Mouse (Mus musculus): ENCODE measurements around the gene Tuba1c.
"Not testable (repeated sequence)": the region's sequence is repeated elsewhere in the genome, so short reads cannot be mapped to it uniquely, and the experiment has no call there.

Gene Tuba1c

DNA sequence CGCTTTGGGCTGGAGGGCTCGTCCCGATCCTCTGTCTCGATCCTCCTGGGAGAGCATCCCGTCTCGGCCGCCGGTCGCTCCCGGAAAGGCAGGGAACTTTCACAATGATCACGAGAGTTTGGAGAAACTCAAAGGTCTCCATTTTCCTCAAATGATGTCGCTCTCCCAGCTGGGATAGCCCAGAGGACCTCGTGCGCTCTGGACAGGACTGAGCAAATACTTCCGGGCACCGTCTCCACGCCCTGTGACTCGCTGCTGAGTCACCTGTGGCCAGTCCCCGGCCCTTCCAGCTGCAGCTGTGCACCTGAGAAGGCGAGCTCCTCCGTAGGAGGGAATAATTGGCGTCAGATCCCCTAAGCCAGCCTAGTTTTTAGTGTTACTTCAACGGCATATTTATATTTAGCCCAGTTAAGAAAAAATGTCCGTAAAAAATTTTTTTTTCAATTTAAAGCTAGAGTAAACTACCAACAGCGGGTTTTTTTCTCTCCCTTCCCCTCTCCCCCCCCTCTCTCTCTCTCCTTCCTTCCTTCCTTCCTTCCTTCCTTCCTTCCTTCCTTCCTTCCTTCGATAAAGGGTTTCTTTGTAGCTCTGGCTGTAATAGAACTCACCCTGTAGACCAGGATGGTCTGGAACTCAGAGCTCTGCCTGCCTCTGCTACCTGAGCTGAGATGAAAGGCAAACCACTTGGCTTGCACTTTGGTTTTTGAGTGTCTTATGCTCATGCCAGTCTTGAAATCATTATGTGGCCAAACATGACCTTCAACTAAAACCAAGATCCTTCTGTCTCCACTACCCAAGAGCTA, 1.1 kb downstream of the Tuba1c start:
- peak in 1 of 2 experiments; percentile 38 for DNase-seq (ENCODE audit: low spot score in 2 of 2)

DNA sequence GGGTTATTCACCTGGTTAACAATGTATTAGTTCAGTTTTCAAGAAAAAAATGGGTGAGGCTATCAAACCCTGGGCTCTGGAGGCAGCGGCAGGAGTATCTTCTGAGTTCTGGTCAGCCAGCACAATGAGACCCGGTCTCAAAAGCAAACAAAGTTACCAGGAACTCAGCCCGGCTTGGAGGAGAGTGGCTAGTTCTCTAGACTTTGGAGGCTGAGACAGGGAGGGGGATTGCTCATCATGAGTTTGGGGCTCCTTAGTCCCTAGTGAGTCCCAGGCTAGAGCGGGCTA, 1.6 kb downstream of the Tuba1c start:
- no peak for DNase-seq (ENCODE audit: low spot score in 2 of 2)

- no peak for DNase-seq (ENCODE audit: low spot score in 2 of 2)
Measured at GRCm38 (mm10) chr15:99032041-99032725, 2.5 kb downstream of the Tuba1c start.

DNA sequence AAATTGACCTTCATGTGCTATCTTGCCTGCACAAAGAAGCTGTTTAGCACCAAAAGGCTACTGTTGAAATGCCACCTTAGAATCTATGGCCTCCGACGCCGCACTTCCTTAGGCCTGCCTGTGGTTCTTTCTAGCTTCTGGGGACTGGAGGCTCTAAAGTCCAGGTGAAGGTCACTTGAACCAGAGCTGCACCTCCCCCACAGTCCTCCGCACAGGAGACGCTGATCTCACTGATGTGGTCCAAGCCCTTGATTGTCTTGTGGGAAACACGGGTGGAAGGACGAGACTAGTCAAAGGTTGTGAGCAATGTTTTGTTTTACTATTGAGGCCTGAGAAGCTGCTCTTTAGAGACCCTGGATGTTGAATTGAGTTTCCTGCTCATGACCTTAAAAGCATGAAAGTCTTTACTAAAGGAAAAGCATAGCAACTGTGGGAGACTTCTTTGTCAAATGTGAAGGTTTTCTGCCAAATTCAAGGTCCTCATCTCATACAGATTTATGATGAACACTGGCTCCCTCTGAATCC, 3.1 kb downstream of the Tuba1c start:
- no peak for DNase-seq (ENCODE audit: low spot score in 2 of 2)

GRCm38 (mm10) chr15:99033498-99034270, 4.0 kb downstream of the Tuba1c start:
- DNase-seq (ENCODE audit: low spot score in 2 of 2), result no peak

DNA sequence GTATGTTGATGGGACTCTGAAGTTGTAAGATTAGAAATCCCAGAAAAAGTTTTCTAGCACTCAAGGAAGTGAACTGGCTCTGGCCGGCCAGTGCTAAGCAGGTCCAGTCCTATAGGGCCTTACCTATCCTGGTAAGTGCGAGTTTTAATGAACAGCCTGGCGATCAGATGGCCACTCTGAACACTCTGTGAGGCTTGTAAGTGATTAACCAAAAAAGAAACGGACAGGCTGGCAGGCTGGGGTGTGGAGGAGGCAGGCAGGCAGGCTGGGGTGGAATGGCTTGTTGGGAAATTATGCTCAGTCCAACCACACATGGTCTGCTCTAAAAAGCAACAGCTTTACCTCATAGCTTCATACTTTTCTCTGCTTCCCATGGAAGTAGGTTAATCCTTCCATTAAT, 5.7 kb downstream of the Tuba1c start:
- no peak for DNase-seq (ENCODE audit: low spot score in 2 of 2)

GRCm38 (mm10) chr15:99036249-99036905, 6.7 kb downstream of the Tuba1c start:
- peak; percentile 42 to 47 for DNase-seq (ENCODE audit: low spot score in 2 of 2)

- DNase-seq (ENCODE audit: low spot score in 2 of 2), result no peak
Measured at GRCm38 (mm10) chr15:99038025-99038424, 8.3 kb downstream of the Tuba1c start.

GRCm38 (mm10) chr15:99038797-99039196, 9.1 kb downstream of the Tuba1c start:
- DNase-seq (ENCODE audit: low spot score in 2 of 2), result no peak

- DNase-seq (ENCODE audit: low spot score in 2 of 2), result no peak
Measured at GRCm38 (mm10) chr15:99039306-99039705, 9.6 kb downstream of the Tuba1c start.

DNA sequence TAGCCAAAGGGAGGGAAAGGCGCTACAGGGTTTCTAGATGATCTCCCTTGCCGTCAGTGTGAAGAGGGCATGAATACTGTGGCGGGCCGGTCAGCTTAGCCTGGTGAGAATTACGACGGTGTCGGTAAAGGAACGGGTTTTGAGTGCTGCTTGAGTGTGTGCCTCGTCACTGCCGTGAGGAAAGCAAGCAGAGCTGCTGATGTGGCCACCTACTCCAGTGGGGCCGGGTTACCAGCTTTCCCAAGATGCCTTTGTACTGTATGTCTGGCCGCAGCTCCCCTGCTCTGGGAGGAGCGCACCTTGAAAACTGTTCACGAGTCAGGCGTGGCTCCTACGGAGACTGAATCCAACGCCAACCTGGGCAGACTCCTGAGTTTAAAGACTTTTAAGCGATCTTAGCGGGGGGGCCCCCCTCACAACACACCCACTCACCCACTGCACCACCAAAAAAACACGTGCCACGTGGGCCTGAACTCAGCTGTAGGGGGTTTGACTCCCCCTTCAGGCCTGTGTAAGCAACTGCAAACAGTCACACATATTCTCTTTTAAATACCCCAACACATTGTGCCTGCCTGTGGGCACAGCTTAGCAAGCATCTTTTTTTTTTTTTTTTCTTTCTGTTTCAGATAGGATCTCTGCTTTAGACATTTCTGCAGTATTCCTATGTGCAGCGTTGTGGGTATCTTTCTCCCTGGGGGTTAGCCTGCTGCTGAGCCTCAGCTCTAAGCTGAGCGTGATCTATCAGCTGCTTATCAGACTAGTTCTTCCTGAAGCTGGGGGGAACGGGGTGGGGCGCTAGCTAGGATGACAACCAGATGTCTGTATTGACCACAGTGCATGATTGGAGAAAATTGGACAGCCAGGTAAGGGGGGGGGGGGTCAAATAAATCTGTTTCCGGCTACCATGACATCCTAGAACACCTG, 10.6 kb downstream of the Tuba1c start:
- no peak for DNase-seq (ENCODE audit: low spot score in 2 of 2)

DNA sequence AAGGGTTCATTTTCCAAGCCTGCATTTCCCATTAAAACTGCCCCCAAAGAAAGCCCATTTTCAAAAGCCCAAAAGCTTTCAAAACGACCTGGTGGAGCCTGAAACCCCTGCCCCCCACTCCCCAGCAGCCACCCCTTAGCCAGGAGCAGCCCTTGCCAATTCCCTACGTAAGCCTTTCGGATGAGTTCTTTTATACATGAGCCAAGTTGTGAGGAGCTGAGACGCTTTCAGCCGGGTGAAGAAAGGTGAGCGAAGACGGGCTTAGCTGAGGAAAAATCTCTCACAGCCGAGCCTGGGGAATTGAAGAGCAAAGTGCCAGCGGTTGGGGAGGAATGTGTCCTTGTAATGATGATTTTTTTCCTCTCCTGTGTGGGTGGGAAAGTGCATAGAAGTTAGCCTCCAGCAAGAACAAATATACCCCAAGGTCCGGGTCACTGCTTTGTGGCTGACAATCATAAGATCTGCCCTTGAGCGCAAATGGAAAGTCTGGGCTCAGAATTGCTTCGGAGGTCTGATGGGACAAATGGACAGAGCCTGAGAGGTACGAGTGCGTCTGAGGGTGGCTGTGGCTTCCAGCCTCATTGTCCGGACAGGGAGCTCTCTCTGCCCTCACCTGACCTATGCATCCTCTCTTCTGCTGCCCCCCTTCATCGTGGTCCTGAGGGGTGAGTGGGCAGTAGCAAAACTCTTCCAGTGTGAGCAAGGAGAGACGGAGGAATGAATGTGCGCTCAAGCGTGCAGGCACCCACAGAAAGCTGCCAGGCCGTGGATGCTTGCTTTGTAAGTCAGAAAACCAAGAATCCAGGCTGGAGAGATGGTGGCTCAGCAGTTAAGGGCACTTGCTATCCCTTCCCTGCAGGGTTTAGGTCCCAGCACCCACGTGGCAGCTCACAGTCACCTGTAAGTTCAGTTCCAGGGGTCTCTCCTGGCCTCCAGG, 11.5 kb downstream of the Tuba1c start:
- DNase-seq (ENCODE audit: low spot score in 2 of 2), result no peak

DNA sequence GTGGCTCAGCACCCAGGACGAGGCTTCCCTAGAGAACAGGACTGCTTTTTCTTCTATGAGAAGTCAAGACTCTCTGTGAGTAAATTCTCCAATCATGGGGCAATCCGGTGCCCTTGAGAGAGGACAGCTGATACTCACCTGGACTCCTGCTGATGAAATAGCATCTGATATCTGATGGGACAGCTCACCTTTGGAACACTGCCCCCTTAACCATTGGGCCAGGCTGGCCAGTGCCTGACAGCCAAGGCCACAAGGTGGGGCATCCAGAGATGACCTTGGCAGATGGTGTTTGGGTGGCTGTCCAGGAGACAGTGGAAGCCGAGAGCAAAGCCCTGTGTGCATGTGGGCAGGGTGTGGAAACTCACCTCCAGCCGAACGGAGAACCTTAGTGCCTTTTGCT, 12.6 kb downstream of the Tuba1c start:
- DNase-seq (ENCODE audit: low spot score in 2 of 2), result no peak

DNA sequence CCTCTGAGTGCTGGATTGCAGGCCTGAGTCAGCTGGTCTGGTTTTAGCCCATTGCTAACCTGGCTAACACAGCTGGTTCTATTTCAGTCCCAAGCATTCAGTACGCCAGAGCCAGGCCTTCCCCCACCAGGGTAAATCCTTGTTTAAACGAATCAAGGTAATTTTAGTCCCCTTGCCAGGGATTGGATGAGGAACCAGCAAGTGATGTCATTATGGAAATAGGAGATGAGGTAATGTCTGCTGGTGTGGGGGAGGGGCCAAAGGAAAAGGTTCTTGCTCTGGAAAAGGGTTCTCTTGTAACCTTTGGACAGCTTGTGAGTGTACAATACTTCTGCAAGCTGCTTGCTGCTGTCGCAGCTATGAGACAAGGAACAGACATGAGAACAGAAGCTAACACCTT, 15.2 kb downstream of the Tuba1c start:
- DNase-seq (ENCODE audit: low spot score in 2 of 2), result no peak

GRCm38 (mm10) chr15:99045734-99046133, 16.0 kb downstream of the Tuba1c start:
- not testable (repeated sequence) for DNase-seq (ENCODE audit: low spot score in 2 of 2)

DNA sequence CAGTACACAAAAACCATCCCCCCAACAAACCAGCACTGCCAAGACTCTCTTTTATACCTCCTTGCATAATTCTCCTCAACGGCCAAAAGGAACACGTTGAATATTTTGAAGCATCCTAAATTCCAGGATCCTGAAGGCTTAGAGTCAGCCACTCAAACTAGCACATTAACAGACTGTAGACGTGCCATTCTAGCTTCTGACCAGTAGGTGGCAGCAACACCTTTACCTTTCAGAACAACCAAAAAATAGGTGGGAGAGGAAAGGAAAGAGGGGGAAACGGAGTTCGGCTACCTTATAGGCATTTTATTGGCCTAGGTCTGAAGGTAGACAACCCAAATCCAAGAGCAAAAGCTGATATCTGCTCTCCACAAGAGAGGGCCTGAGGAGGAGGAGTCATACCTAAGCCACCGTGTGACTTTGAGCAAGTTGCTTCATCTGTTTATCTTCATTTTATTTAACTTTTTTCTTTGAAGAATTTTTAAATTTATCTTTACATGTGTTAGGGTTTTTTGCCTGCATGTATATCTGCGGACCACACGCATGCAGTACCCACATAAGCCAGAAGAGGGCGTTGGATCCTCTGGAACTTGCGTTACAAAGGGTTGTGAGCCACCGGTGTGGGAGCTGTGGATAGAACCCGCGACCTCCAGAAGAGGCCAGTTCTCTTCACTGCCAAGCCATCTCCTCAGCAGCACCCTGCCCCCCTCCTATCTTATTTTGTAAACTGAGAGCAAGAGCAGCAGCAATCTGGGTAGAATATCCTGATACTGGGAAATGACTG, 20.0 kb downstream of the Tuba1c start:
- peak in 1 of 2 experiments; percentile 60 for DNase-seq (ENCODE audit: low spot score in 2 of 2)

DNA sequence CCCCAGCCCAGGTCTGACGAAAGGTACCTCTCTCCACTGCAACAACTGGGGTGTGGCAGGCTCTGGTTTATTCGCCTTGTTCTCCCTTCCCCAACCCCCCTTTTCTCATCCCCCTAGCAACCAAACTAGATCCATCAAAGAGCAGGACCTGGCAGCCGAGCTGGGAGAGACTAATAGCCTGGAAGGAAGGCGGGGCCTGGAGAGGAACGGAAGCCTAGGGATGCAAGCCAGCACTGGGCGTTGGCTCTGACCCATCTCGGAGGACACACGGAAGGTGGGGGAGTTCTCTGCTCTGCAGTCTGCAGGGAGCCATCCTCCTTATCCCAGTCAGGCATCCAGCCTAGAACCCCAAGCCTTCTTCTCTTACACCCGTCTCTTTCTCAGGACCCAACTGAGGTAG, 23.7 kb downstream of the Tuba1c start:
- no peak for DNase-seq (ENCODE audit: low spot score in 2 of 2)

DNA sequence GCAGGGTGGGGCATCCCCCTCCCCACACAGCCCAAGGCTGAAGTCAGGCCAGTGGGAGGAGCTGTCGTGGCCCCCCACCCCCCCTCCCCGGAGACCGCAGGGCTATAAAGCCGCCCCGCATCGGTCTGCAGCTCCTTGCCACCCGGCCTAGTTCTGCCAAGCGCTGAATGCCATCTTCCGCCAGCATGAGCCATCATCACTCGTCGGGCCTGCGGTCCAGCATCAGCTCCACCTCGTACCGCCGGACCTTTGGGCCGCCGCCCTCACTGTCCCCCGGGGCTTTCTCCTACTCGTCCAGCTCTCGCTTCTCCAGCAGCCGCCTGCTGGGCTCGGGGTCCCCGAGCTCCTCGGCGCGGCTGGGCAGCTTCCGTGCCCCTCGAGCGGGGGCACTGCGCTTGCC, 25.3 kb downstream of the Tuba1c start, which contains the start of gene Prph:
Gene Prph, plus strand, starts transcription at position 135 of the 400 bp plus-strand sequence.
- DNase-seq (ENCODE audit: low spot score in 2 of 2), result no peak

GRCm38 (mm10) chr15:99055511-99055961, 25.8 kb downstream of the Tuba1c start:
- no peak for DNase-seq (ENCODE audit: low spot score in 2 of 2)
